Mouse (Mus musculus) A20 (cell line): ENCODE results near the gene Klc1.

Experiments used
- DNase-seq: peaks from one replicate; pipeline ENCODE4 v3.0.0-alpha.2; 2011; ENCODE audit warnings: low read depth, low spot score

Klc1 gene

DNA sequence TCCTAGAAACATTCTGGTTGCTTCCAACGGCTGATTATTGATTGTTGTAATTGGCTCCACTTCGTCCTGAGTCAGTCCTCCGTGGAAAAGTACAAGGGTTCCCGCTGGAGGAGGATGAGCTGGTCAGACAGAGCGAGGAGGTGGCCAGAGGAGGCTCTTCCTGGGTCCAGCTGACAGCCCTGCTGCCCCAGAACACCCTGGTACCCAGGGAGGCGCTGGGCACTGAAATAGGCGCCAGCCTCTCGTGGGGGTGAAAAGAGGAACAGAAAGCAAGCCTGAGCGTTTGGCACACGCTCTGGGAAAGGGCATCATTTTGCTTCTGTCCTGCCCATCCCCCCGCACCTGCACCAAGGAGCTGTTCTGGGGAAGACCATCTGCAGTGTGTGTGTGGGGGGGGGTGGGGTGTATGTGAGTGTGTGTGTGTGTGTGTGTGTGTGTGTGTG lies 14.6 kb upstream of the Klc1 start:
- DNase-seq = peak; percentile 94

DNA sequence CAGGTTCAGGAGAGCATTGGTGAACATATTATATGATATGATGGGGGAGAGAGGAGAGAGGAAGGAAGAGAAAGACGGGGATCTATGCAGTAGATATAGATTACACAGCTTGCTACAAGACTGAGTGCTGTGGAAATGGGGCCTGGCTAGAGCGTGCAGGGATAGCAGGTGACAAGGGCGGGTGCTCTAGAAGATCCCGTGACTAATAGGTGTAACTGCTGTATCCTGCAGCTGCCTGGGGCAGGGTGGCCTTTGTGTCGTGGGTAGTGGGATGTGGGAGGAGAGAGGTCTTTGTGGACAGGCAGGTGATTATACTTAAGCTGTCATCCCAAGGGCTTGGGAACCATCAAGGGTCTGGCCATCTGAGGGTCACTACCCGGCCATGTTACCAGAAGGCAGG lies 13.4 kb upstream of the Klc1 start:
- no peak for DNase-seq

DNA sequence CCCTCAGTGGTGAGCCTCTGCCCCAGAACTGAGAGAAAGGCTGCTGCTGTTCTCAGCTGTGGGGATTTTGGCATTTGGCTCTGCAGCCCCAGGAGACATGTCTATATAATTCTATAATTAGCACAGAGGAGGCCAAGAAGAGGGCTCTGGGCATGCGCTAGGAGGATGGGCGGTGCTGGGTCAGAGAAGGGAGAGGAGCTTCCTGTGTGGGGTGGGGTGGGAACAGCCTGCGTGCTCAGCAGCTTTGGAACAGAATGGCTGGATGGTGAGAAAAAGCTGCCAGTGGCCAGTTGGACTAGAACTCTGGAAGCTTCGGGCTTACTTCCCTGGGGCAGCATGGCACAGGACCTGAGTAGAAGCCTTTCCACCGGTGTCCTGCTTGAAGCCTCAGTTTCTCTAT lies 12.6 kb upstream of the Klc1 start:
- peak; percentile 42 for DNase-seq

DNA sequence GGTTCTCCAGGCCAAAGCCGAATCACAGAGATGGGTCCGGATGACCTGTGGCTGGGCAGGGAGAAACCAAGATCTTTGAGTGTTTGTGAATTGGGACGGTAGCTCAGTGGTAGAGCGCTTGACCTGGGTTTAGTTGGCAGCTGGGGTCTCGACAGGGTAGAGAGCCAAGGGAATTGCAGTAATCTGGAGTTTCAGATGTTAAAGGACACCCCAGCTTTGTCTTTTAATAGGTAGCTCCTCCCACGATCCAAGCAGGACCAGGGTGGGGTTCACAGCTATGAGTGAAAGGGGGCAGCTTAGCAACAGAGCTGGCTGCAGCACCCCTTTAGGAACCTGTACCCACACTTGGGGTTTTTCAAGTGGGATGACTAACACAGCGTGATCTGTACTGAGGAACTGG lies 11.2 kb upstream of the Klc1 start:
- no peak for DNase-seq

DNA sequence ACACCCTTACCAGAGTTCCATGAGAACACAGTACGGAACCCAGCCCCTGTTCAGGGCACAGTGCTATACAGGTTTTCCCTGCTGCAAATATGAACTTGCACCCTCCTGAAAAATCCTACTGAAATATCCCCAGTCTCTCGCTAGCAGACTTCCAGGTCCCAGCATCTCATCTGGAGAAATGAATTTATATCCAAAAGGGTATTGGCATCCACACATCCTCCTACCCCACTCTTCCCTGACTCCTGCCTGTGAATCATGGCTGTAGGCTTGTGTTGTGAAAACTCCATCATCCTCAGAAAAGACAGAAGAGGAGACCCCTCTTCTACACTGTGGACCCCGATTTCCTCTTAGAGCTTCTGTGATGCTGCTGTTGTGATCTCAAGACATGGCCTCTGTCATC lies 7.9 kb upstream of the Klc1 start:
- DNase-seq = no peak

DNA sequence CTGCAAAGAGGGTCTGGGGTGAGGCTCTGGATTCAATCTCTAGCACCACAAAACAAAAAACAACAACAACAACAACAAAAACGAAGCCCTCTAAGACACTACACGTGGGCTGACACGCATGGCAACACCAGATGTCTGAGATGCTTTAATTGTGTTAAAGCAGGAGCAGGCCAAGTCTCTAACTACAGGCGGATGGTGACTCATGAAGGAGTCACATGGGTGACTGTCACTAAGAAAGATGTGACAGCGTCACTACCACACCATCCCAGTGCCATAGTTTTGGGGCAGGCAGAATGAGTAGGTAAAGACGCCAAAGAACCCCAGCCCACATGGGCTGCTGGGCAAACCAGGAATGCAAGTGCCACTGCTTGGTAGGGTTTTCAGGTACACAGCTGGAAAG lies 6.2 kb upstream of the Klc1 start:
- no peak for DNase-seq

DNA sequence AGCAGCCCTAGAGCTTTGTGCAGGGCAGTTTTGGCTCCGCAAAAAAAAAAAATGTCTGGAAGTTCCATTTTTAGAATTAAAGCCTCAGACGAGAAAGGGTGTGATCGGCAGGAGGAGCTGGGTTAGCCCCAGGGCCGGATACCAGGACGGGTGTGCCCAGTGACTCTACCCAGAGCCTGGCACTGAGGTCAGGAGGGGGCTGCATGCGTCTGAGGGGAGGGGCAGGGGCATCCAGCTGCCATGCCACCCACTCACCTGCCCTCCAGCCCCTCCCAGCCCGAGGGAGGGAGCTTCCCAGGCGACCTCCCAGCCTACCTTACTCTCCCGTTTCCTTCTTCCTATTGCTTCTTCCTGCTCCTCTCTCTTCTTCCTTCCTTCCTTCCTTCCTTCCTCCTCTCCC lies 5.3 kb upstream of the Klc1 start:
- no peak for DNase-seq

DNA sequence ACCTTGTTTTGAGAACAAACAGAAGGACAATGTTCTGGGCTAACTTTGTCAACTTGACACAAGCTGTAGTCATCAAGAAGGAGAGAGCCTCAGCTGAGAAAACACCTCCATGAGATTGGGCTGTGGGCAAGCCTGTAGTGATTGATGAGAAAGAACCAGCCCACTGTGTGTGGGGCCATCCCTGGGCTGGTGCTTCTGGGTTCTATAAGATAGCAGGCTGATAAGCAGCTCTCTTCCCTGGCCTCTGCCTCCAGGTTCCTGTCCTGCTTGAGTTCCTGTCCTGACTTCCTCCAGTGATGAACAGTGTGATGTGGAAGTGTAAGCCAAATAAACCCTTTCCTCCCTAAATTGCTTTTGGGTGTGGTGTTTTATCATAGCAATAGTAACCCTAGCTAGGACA lies 3.9 kb upstream of the Klc1 start:
- DNase-seq = no peak

DNA sequence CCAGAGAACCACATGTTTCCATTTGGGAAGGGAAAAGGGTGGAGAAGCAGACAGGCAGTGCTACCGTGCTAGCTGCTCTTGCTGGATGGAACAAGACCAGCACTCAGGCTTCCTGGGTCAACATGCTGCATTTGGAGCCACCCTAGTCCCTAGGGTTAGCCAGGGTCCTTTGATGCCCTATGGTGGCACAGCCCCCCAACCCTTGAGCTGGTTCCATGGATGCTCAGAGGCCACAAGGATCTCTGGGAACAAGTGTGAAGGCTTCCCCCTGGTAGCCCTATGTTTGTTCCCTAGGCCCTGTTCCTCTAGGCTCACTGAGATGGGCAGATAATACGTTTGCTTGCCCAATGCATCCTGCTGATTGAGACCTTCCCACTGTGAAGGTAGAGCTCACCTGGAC lies 3.4 kb upstream of the Klc1 start:
- DNase-seq = no peak

DNA sequence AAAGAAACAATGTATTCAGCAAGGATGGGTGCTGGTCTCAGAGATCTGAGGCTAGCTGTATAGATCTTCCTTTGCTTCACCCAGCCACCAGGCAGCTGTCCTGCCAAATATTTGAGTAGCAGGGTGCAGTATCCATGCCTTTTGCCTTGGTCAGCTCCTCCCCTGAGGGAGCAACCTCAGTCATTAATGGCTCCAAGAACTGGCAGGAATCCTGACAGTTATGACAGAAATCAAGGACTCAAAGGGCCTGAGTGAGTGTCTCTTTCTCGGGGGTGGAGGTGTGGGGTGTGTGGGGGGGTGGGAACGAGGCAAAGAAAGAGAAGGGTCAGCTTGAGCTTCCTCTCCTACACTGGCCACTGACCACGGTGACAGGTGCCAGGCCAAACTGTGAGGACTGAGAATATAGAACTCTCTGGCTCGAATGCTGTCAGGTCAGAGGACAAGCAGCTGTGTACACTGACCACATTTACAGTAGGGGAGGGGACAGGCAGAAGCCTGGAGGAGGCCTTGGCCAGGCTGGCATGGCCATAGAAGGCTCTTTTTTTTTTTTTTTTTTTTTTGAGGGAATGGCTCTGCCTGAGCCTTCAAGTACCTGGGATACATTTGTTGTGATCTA lies 2.5 kb upstream of the Klc1 start:
- DNase-seq = no peak

DNA sequence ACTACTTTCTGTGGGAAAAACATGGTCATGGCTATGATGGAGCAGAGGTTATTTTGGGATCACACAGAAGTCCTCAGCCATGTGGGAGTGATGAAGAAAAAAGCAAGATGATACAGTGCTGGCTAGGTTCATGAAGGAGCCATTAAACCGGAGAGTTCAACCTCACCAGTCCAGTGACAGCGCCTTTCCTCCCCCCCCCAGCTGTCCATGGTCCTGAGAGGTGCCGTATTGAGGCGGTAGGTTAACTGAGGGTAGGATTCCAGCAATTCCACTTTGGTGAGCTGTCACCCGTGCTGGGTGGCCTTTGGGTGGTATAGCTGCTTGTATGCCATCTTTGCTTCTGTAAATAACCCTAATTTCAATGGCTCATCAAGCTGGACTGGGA lies 2.0 kb upstream of the Klc1 start:
- no peak for DNase-seq

DNA sequence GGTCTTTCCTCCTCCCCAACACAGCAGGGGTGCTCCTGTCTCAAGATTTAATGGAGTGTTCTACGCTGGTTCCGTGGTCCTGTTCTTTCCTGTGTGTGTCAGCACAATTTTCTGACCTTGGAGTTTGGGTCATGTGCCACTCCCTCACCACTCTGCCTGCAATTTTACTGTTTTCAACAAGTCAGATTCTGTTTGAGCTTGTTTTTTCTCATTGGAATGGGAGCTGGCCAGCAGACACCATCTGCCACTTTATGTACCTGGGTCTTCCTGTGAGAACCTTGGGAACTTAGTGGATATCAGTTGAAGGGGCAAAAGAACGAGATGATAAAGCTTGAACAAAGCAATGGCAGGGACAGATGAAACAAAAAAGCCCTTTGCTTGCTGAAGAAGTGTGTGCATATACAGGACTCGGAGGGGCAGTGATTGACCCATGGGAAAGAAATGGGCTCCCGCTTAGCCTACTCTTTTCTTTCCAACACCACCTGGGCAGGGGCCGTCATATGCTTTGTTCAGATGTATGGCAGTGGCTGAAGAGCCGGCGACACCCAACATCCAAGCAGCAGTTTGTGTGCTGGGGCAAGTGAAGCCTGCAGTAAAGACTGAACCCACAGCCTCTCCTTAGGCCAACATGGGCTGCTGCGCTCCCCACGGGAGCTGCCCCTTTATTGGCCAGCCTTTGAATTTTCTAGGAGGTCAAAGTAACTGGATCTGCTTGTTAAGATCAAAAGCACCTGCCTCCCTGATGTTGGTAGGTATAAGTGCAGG lies 906 bp upstream of the Klc1 start:
- no peak for DNase-seq

DNA sequence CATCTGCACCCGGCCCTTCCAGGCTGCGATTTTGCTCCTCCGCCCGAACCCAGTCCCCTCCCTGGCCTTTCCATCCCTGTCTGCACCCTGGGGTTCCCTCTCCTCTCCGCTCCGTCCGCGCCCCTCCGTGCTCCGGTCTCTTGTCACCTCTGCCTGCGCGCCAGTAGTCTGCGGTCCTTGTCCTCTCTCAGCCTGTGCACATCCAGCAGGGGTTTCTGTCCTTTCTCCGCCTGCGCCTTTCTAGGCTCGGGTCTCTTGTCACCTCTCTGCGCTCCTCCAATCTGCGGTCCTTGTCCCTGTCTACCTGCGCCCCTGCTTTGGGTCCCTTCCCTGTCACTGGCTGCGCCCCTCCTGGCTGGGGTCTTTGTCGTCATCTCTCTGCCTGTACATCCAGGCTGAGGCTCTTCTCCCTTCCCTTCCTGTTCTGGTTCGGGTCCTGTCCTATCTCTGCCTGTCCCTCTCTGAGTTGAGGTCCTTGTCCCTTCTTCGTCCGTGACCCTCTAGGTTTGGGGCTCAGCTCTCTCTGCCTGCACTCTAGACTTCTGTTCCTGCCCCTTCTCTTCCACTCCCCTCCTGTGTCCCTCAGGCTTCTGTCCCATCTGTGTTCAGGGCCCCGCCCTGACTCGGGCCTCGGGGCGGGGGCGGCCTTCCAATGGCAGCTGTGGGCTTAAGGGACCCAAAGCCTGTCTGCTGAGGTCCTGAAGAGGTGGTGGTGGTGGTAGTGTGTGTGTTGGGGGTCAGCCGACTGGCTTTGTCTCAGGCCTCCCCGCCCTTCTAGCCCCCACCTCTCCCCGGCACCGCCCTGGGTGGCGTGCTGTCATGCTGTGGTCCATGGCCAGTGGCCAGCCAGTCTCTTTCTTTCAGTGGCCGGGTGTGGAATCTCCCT lies 770 bp downstream of the Klc1 start:
- no peak for DNase-seq

DNA sequence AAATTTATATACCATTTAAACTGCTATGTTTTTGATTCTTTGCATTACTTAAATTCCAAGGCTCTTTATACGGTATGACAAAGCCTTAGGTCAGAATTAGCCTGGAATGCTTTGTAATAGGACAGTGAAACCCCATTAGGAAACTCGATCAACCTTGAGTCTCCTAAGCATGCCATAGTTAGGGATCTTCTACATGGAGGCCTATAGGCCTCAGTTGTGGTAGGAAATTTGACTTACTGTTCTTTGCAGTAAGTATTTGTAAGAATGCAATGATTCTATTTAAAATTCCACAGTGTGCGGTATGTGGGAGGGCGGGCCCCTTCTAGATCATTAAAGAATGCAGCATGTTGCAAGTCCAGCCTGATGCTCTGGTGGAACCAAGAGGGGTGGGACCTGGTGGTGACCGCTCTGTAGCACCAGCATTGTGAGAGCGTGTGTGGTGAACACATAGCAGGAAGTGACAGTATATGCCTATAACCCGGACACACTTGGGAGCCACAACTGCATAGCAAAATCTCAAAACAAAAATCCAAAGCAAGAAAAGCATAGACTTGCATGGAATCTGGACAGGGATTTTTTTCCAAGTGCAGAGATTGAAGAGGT lies 1.8 kb downstream of the Klc1 start:
- DNase-seq = no peak

DNA sequence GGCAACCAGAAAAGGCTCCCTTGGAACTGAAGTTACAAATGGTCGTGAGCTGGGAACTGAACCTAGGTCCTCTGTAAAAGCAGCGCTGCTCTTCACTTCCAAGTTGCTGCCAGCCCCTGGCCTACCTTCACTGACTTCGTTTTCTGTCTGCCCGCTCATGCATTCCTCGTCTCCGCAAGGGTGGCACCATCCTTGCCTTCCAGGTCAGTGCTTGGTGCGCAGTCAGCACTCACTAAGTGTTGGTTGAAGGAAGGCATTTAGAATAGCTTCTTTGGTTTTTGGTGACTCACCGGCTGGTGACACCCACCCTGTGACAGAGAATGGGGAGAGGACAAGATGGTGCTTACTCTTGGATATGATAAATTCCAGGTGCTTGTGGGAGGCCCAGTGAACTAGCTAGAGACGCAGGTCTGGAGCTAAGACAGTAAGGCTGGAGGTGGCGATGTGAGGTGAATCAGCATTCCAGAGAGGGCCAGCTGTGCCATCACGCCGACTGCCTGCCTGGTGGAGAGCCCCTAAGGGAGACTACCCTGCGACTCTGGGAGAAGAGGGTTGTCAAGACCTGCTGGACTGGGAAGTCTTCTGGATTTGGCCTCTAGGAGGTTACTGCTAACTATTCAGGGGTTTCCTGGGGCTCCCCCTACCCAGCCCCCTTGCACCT lies 4.1 kb downstream of the Klc1 start:
- DNase-seq = no peak

DNA sequence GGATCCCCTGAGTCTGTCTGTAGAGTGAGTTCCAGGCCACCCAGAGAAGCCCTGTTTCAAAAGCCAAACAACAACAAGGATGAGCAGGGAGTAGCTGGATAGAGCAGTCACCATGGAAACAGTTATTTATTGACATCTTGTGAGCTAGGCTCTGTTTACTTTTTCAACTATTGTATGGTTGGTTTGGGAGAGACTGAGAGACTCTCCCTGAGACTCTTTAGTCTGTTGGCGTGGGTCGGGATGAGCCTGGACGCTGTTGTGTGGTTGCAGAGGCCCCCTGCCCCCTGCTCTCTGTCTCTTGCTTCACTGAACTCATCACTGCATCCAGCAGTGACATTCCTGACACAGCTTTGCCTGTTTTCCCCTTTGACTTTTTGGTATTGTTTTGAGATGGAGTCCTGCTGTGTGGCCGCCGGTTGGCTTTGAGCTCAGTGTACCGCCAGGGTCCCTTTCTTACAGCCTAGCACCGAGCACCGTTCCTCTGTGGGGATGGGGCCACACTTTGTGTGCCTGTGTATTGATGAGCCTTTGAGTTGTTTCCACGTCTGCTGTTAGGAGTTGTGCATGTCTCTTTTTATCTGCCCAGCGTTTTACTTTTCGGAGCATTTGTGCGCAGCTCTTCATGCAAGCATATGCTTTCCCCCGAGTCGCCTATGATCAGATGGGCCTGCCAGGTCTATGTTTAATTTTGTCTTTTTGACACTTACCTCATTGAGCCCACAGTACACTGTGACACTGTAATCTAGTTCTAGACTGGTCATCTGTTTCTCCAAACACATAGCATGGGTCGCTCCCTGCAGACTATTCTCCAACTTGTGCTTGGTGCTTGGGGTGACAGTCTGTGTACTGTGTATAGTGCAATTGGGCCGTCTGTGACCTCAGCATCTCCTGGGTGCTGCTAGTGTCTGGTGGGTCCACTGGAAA lies 7.9 kb downstream of the Klc1 start:
- DNase-seq = no peak

DNA sequence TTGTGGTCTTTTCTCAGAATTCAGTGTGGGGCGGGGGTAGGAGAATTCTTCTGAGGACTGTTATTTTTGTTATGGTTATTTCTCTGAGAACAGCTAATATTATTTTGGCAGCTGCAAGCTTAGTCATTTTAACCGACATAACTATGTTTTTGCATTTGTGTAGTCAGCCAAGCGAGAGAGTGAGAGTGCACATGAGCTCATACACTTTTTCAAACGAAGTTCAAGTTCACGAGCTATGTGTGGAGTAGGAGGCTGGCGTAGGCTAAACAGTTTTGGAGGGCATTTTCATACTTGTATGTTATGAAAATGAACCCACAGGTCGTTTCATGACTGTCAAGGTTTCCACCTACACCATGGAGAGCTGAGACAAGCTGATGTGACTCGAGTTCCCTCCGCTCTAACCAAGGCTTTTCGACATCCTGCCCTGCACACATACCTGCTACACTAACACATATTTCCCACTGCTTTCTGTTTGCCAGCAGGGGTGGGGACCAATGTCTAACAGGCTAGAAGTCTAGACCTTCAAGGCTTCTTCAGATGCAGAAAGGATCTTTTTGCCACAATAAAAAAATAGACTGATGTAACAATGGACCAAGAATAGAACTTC lies 9.8 kb downstream of the Klc1 start:
- peak; percentile 71 for DNase-seq

DNA sequence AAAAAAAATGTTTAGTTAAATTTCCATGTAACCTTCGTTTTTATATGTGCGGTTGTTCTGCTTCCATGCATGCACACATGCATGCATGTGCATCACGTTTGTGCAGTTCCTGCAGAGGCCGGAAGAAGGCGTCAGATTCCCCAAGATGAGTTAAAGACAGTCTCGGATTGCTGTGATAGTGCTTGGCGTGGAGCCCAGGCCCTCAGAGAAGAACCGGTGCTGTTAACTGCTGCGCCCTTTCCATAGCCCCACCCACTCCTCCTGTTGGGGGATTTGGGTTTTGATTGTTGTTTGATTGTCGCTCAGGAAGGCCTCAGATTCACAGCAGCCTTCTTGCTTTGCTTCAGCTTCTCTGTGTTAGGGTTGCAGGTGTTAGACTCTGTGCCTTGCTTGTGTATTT lies 10.7 kb downstream of the Klc1 start:
- DNase-seq = no peak

DNA sequence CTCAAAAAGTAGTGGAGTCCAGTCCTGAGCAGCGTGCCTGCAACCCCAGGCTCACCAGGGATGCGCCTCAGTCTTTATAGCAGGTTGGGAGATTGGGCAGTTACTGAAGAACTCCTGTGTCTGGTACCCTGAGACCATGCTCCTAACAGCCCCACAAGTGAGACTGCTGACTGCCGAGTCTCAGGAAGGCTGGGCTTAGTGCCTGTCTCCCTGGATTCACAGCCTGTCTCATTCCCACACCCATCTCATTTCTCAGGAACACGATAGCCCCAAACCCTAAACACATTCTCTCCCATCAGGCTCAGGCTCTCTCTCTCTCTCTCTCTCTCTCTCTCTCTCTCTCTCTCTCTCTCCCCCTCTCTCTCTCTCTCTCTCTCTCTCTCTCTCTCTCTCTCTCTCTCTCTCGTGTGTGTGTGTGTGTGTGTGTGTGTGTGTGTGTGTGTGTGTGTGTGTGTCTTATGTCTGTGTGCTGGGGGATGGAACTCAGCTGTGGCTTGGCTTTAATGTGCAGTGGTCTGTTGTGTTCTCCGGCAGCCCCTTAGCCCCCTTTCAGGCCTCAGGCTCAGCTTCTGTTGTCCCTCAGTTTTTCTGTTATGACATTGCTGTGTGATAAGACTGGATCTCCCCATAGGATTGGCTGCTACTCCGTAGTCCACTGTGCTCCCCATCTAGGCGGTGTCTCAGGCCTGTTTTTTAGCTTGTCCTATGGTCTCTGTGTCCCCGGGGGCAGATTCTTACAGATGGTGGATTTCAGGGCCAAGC lies 11.3 kb downstream of the Klc1 start:
- no peak for DNase-seq
